Mouse (Mus musculus): ENCODE measurements at regions not wholly inside any gene's neighbourhood (a gene's known extent, or its start where the extent isn't known, plus 50 kb on each side); places are given as distances from the start of the nearest gene placed in this dataset.
A peak's percentile ranks its signal among the peaks of the same experiment; 100 is the strongest.

GRCm38 (mm10) chr4:58670107-58670905 is 116.6 kb upstream of the Lpar1 start:
- Histone ChIP-seq H3K9ac (ENCODE audit: low read length) (no peak overlapping the region), H3K9me3 (replicated peaks; ENCODE audit: control insufficient read depth, low read length) (no peaks in the 10 kb centered on the region), H3K27me3 (ENCODE audit: control insufficient read depth, insufficient read depth, low read length) (no peaks in the 10 kb centered on the region), H3K4me2 (ENCODE audit: low read depth, low read length) (no peak overlapping the region), H3K27ac (ENCODE audit: low read length) (peak overlapping the region; percentile 64; the same call in 1 of the 2 replicates), H3K4me1 (ENCODE audit: control insufficient read depth, insufficient read depth, low read length) (peaks cover 20% of the 10 kb centered on the region), H3K4me3 (replicated peaks; ENCODE audit: low read length) (no peak overlapping the region), H3K36me3 (ENCODE audit: control insufficient read depth, insufficient read depth, low read length) (no peaks in the 10 kb centered on the region)
- 27% methylated on average over 15 of the region's 15 CpGs for WGBS
- peak; percentile 44; the same call in 1 of the 2 replicates for ATAC-seq (ENCODE audit: insufficient read depth, low FRiP score)

- Histone ChIP-seq H3K4me3 (replicated peaks; ENCODE audit: low read length) (no peak overlapping the region), H3K4me2 (ENCODE audit: low read depth, low read length) (no peak overlapping the region), H3K4me1 (ENCODE audit: control insufficient read depth, insufficient read depth, low read length) (peaks cover 24% of the 10 kb centered on the region), H3K36me3 (ENCODE audit: control insufficient read depth, insufficient read depth, low read length) (no peaks in the 10 kb centered on the region), H3K9me3 (replicated peaks; ENCODE audit: control insufficient read depth, low read length) (no peaks in the 10 kb centered on the region), H3K27ac (ENCODE audit: low read length) (no peak overlapping the region), H3K27me3 (ENCODE audit: control insufficient read depth, insufficient read depth, low read length) (no peaks in the 10 kb centered on the region), H3K9ac (ENCODE audit: low read length) (no peak overlapping the region; the same call in 1 of the 2 replicates)
- ATAC-seq (ENCODE audit: insufficient read depth, low FRiP score): no peak
- WGBS: 45% methylated on average over 8 of the region's 8 CpGs
Measured at GRCm38 (mm10) chr4:58668368-58669153, 114.9 kb upstream of the Lpar1 start.

GRCm38 (mm10) chr4:58663628-58664205 is 110.0 kb upstream of the Lpar1 start:
- no peaks in the 10 kb centered on the region for H3K27me3 ChIP-seq (ENCODE audit: control insufficient read depth, insufficient read depth, low read length)
- H3K9ac ChIP-seq (ENCODE audit: low read length): no peak overlapping the region
- no peaks in the 10 kb centered on the region for H3K36me3 ChIP-seq (ENCODE audit: control insufficient read depth, insufficient read depth, low read length)
- WGBS: 34% methylated on average over 6 of the region's 6 CpGs
- no peaks in the 10 kb centered on the region for H3K9me3 ChIP-seq (replicated peaks; ENCODE audit: control insufficient read depth, low read length)
- H3K27ac ChIP-seq (ENCODE audit: low read length): no peak overlapping the region
- H3K4me2 ChIP-seq (ENCODE audit: low read depth, low read length): no peak overlapping the region
- no peak for ATAC-seq (ENCODE audit: insufficient read depth, low FRiP score)
- no peak overlapping the region for H3K4me3 ChIP-seq (replicated peaks; ENCODE audit: low read length)
- H3K4me1 ChIP-seq (ENCODE audit: control insufficient read depth, insufficient read depth, low read length): peaks cover 22% of the 10 kb centered on the region

- no peak overlapping the region for H3K9ac ChIP-seq (ENCODE audit: low read length)
- H3K4me1 ChIP-seq (ENCODE audit: control insufficient read depth, insufficient read depth, low read length): peaks cover 23% of the 10 kb centered on the region
- H3K27ac ChIP-seq (ENCODE audit: low read length): peak overlapping the region; percentile 79
- no peaks in the 10 kb centered on the region for H3K9me3 ChIP-seq (replicated peaks; ENCODE audit: control insufficient read depth, low read length)
- H3K27me3 ChIP-seq (ENCODE audit: control insufficient read depth, insufficient read depth, low read length): no peaks in the 10 kb centered on the region
- peak; percentile 78 for ATAC-seq (ENCODE audit: insufficient read depth, low FRiP score)
- H3K4me3 ChIP-seq (replicated peaks; ENCODE audit: low read length): no peak overlapping the region
- 41% methylated on average over 4 of the region's 4 CpGs for WGBS
- H3K4me2 ChIP-seq (ENCODE audit: low read depth, low read length): no peak overlapping the region
- H3K36me3 ChIP-seq (ENCODE audit: control insufficient read depth, insufficient read depth, low read length): no peaks in the 10 kb centered on the region
Measured at GRCm38 (mm10) chr4:58661781-58662293, 108.1 kb upstream of the Lpar1 start.

GRCm38 (mm10) chr4:58660511-58660910 is 106.8 kb upstream of the Lpar1 start:
- WGBS: 31% methylated on average over 5 of the region's 5 CpGs
- Histone ChIP-seq H3K4me2 (ENCODE audit: low read depth, low read length) (peak overlapping the region; percentile 19; the same call in 1 of the 2 replicates), H3K9ac (ENCODE audit: low read length) (no peak overlapping the region), H3K4me3 (replicated peaks; ENCODE audit: low read length) (no peak overlapping the region), H3K9me3 (replicated peaks; ENCODE audit: control insufficient read depth, low read length) (no peaks in the 10 kb centered on the region), H3K36me3 (ENCODE audit: control insufficient read depth, insufficient read depth, low read length) (no peaks in the 10 kb centered on the region), H3K27ac (ENCODE audit: low read length) (peak overlapping the region; percentile 87), H3K27me3 (ENCODE audit: control insufficient read depth, insufficient read depth, low read length) (no peaks in the 10 kb centered on the region), H3K4me1 (ENCODE audit: control insufficient read depth, insufficient read depth, low read length) (peaks cover 23% of the 10 kb centered on the region)
- ATAC-seq (ENCODE audit: insufficient read depth, low FRiP score): peak; percentile 70; the same call in 1 of the 2 replicates

- Histone ChIP-seq H3K9ac (ENCODE audit: low read length) (no peak overlapping the region), H3K9me3 (replicated peaks; ENCODE audit: control insufficient read depth, low read length) (no peaks in the 10 kb centered on the region), H3K4me3 (replicated peaks; ENCODE audit: low read length) (no peak overlapping the region), H3K4me2 (ENCODE audit: low read depth, low read length) (no peak overlapping the region), H3K27me3 (ENCODE audit: control insufficient read depth, insufficient read depth, low read length) (no peaks in the 10 kb centered on the region), H3K36me3 (ENCODE audit: control insufficient read depth, insufficient read depth, low read length) (no peaks in the 10 kb centered on the region), H3K27ac (ENCODE audit: low read length) (peak overlapping the region; percentile 15; the same call in 1 of the 2 replicates), H3K4me1 (ENCODE audit: control insufficient read depth, insufficient read depth, low read length) (peaks cover 18% of the 10 kb centered on the region)
- 44% methylated on average over 6 of the region's 6 CpGs for WGBS
- no peak for ATAC-seq (ENCODE audit: insufficient read depth, low FRiP score)
Measured at GRCm38 (mm10) chr4:58658206-58658605, 104.5 kb upstream of the Lpar1 start.

GRCm38 (mm10) chr4:58647761-58648295 is 94.1 kb upstream of the Lpar1 start:
- H3K9ac ChIP-seq (ENCODE audit: low read length): no peak overlapping the region
- no peaks in the 10 kb centered on the region for H3K4me1 ChIP-seq (ENCODE audit: control insufficient read depth, insufficient read depth, low read length)
- H3K36me3 ChIP-seq (ENCODE audit: control insufficient read depth, insufficient read depth, low read length): no peaks in the 10 kb centered on the region
- H3K9me3 ChIP-seq (replicated peaks; ENCODE audit: control insufficient read depth, low read length): no peaks in the 10 kb centered on the region
- no peak overlapping the region for H3K4me2 ChIP-seq (ENCODE audit: low read depth, low read length)
- no peak overlapping the region for H3K27ac ChIP-seq (ENCODE audit: low read length)
- no peak overlapping the region for H3K4me3 ChIP-seq (replicated peaks; ENCODE audit: low read length)
- no peaks in the 10 kb centered on the region for H3K27me3 ChIP-seq (ENCODE audit: control insufficient read depth, insufficient read depth, low read length)
- WGBS: 33% methylated on average over 2 of the region's 2 CpGs
- ATAC-seq (ENCODE audit: insufficient read depth, low FRiP score): no peak

GRCm38 (mm10) chr4:58646821-58647220 is 93.1 kb upstream of the Lpar1 start:
- Histone ChIP-seq H3K9ac (ENCODE audit: low read length) (no peak overlapping the region), H3K4me2 (ENCODE audit: low read depth, low read length) (no peak overlapping the region), H3K4me3 (replicated peaks; ENCODE audit: low read length) (no peak overlapping the region), H3K9me3 (replicated peaks; ENCODE audit: control insufficient read depth, low read length) (no peaks in the 10 kb centered on the region), H3K4me1 (ENCODE audit: control insufficient read depth, insufficient read depth, low read length) (no peaks in the 10 kb centered on the region), H3K36me3 (ENCODE audit: control insufficient read depth, insufficient read depth, low read length) (no peaks in the 10 kb centered on the region), H3K27me3 (ENCODE audit: control insufficient read depth, insufficient read depth, low read length) (no peaks in the 10 kb centered on the region), H3K27ac (ENCODE audit: low read length) (no peak overlapping the region)
- 95% methylated on average over 6 of the region's 6 CpGs for WGBS
- no peak for ATAC-seq (ENCODE audit: insufficient read depth, low FRiP score)
